Mouse (Mus musculus) olfactory bulb, adult 2 months (tissue): ENCODE data around the gene Ak1. TPM values are rescaled to one million over a fixed set of nuclear protein-coding genes. Genes with fewer than 3 reads are reported as not detected.

Source experiments
- H3K27ac ChIP-seq: fragments of 200-500 bp; 2 replicates; pipeline ENCODE4 v1.5.1; 2012; ENCODE audit warnings: low read depth, low read length; ENCODE audit not compliant: insufficient read depth
- H3K4me1 ChIP-seq: fragments of 200-500 bp; 2 replicates; pipeline ENCODE4 v1.6.1; 2012; ENCODE audit warnings: low read length; ENCODE audit not compliant: control insufficient read depth, insufficient read depth
- H3K4me3 ChIP-seq: fragments of 200-500 bp; 2 replicates; pipeline ENCODE4 v1.5.1; 2012; ENCODE audit warnings: mild to moderate bottlenecking, low read depth, low read length, moderate library complexity; ENCODE audit not compliant: insufficient read depth
- CTCF ChIP-seq: fragments of 200-500 bp; IDR thresholded peaks from 2 replicates; pipeline ENCODE4 v1.5.1; 2012; ENCODE audit warnings: low read depth, mild to moderate bottlenecking, low read length, moderate library complexity; ENCODE audit not compliant: insufficient read depth
- POLR2A ChIP-seq: fragments of 200-500 bp; IDR thresholded peaks from 2 replicates; pipeline ENCODE4 v1.6.1; 2012; ENCODE audit warnings: mild to moderate bottlenecking, low read depth, low read length, moderate library complexity; ENCODE audit not compliant: insufficient read depth
- WGBS: fragments of 180-500 bp; shearing (Covaris S2); methylation state at CpG from one replicate; pipeline ENCODE4 v1.1.7; 2018; 5-methylcytosine and 5-hydroxymethylcytosine counted together
- polyA plus RNA-seq: library from polyadenylated mRNA; stranded (reverse); fragments of >200 nt; gene quantifications from 2 replicates; pipeline ENCODE4 v1.2.4, GENCODE M21; 2012; ENCODE audit warnings: low replicate concordance; ENCODE audit not compliant: missing spikeins, insufficient read depth, insufficient read length

Ak1 gene
- polyA plus RNA-seq, 1 experiment: not detected

GRCm38 (mm10) chr2:32640550-32641051 lies 19.0 kb downstream of the Ak1 start:
- Histone ChIP-seq H3K27ac (no peak overlapping the region), H3K4me1 (peaks cover 9% of the 10 kb centered on the region), H3K4me3 (no peak overlapping the region)
- TF ChIP-seq CTCF (no peak), POLR2A (no peak)
- 72% methylated on average over 6 of the region's 6 CpGs for WGBS

GRCm38 (mm10) chr2:32641810-32642209 lies 20.3 kb downstream of the Ak1 start:
- TF ChIP-seq POLR2A (no peak), CTCF (no peak)
- no peak overlapping the region for H3K27ac ChIP-seq
- peaks cover 20% of the 10 kb centered on the region for H3K4me1 ChIP-seq
- H3K4me3 ChIP-seq: no peak overlapping the region
- WGBS: 82% methylated on average over 5 of the region's 5 CpGs

- Histone ChIP-seq H3K4me1 (peaks cover 18% of the 10 kb centered on the region), H3K4me3 (no peak overlapping the region), H3K27ac (no peak overlapping the region)
- no peak for TF ChIP-seq POLR2A
- no peak for TF ChIP-seq CTCF
- WGBS: 67% methylated on average over 7 of the region's 7 CpGs
These were observed 21.3 kb downstream of the Ak1 start for GRCm38 (mm10) chr2:32642813-32643212.

- WGBS: 90% methylated on average over 9 of the region's 9 CpGs
- no peak overlapping the region for H3K4me3 ChIP-seq
- TF ChIP-seq CTCF: no peak
These were observed 22.5 kb downstream of the Ak1 start for GRCm38 (mm10) chr2:32644083-32644482.

GRCm38 (mm10) chr2:32644799-32645475 lies 23.4 kb downstream of the Ak1 start:
- Histone ChIP-seq H3K27ac (no peak overlapping the region), H3K4me3 (no peak overlapping the region), H3K4me1 (peaks cover 17% of the 10 kb centered on the region)
- TF ChIP-seq POLR2A (no peak), CTCF (no peak)
- 89% methylated on average over 8 of the region's 8 CpGs for WGBS

More at GRCm38 (mm10) chr2:32644083-32644482, 22.5 kb downstream of the Ak1 start:
- Histone ChIP-seq H3K4me1 (peaks cover 17% of the 10 kb centered on the region), H3K27ac (no peak overlapping the region)

GRCm38 (mm10) chr2:32645647-32646046 lies 24.1 kb downstream of the Ak1 start:
- Histone ChIP-seq H3K27ac (no peak overlapping the region), H3K4me1 (peaks cover 17% of the 10 kb centered on the region), H3K4me3 (no peak overlapping the region)
- TF ChIP-seq POLR2A: no peak
- TF ChIP-seq CTCF: no peak
- WGBS: 66% methylated on average over 3 of the region's 3 CpGs

GRCm38 (mm10) chr2:32646379-32647056 lies 25.0 kb downstream of the Ak1 start, which contains the start of gene Eng:
Eng (plus strand) TSS chr2:32646595.
- TF ChIP-seq POLR2A: no peak
- TF ChIP-seq CTCF: no peak
- H3K4me1 ChIP-seq: peaks cover 17% of the 10 kb centered on the region
- peak within 1 kb of the TSS; percentile 21 for H3K4me3 ChIP-seq
- 68% methylated on average over 31 of the region's 31 CpGs for WGBS
- no peak within 1 kb of the TSS for H3K27ac ChIP-seq

- Histone ChIP-seq H3K4me1 (peaks cover 17% of the 10 kb centered on the region), H3K4me3 (peak overlapping the region; percentile 3; the same call in 1 of the 2 replicates), H3K27ac (no peak overlapping the region)
- TF ChIP-seq CTCF (no peak), POLR2A (no peak)
- 87% methylated on average over 7 of the region's 7 CpGs for WGBS
These were observed 25.8 kb downstream of the Ak1 start for GRCm38 (mm10) chr2:32647366-32647765.

GRCm38 (mm10) chr2:32653764-32654163 lies 32.2 kb downstream of the Ak1 start:
- 76% methylated on average over 7 of the region's 7 CpGs for WGBS

More at GRCm38 (mm10) chr2:32653764-32654163, 32.2 kb downstream of the Ak1 start:
- TF ChIP-seq POLR2A (no peak), CTCF (no peak)
- H3K4me3 ChIP-seq: no peak overlapping the region
- no peak overlapping the region for H3K27ac ChIP-seq
- no peaks in the 10 kb centered on the region for H3K4me1 ChIP-seq
